Mouse (Mus musculus) neural tube, embryonic 10.5 days (tissue): ENCODE data around the gene Trim72.

Source experiments
- DNase-seq: peaks from one replicate; pipeline ENCODE4 v3.0.0-alpha.2; 2017; ENCODE audit warnings: low spot score; ENCODE audit errors: extremely low spot score

The Trim72 gene

DNA sequence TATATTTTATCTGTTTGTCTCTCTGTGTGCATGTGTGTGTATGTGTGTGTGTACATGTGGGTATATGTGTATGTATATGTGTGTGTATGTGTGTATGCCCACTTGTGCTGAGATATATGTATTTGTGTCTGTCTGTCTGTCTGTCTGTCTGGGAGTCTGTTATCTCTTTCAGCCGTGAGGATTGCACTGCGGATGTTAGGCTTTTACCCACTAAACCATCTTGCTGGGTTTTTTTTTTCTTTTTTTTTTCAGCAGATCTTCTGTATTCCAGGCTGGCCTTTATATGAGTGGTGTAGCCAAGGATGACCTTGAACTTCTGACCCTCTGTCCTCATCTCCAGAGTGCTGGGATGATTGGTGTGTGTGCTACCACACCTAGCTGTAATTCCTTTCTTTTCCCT is 45.5 kb downstream of the Trim72 start:
- DNase-seq: no peak

DNA sequence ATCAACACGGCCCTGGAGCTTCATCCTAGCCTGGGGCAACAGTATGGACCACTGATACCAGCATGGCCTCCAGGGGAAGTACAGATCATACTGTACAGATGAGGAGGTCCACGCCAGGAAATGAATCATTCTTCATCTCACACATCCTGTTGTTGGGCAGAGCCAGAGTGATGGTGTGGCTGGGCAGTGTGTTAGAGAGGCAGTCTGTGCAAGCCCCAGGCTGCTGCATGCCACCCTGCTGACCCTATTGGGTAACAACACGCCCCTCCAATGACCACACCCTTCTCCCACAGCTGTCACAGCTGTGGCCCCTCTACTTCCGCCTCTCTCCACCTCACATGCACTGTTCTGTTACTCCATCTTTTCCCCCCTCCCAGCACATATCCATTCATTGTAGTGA is 47.0 kb downstream of the Trim72 start:
- no peak for DNase-seq

DNA sequence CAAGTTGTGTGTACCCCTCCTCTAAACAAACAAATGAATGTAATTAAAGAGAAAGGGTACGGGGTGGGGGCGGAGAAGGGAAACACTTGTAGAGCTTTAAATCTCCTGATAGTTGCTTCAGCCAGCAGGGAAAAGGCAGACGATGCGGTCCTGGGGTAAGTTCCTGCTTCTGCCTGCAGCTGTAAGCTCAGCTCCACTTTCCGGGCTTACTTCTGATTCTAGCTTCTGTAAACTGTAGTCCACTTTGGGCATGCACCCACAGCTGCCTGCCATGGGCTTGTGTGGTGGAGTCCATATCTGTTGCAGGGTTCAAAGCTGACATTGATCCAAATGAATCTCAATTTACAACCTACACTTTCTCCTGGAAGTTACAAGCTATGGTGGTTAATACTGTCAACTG is 49.3 kb downstream of the Trim72 start:
- no peak for DNase-seq

DNA sequence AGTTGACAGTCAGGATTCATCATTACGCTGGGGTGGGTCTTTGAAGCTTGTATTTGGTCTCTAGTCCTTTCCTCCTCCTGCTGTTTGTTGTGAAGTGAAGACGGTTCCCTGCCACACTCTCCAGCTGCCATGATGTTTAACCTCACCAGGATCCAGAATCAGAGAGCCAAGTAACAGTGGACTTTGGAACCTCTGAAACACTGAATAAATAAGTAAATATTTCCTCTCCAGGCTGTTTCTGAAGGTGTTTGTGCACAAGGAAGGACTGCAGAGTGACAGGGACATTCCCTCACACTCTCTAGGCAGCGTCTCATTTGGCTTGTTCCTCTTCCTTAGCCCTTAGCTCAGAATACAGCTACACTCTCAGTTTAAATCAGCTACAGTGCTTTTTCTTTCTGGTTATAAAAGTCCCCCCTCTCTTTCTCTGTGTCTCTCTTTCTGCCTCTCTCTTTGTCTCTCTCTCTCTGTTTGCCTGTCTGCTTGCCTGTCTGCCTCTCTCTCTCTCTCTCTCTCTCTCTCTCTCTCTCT is 53.2 kb downstream of the Trim72 start:
- DNase-seq: no peak

DNA sequence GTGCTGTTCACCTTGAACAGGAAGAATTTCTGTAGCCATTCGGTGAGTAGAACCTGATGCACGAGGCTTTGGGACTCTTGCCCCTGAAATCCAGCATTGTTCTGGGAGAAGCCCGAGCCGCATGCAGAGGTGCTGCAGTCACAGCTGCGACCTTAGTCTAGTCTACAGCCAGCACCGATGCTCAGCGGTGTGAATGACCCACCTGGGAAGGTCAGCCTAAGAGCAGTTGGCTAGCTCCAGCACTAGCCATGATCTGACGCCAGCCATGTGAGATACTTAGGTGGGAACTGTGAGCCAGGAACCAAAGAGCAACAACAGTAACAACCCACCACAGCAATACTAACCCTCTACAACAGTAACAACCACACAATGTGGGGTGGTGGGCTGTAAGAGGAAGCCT is 54.1 kb downstream of the Trim72 start:
- no peak for DNase-seq

DNA sequence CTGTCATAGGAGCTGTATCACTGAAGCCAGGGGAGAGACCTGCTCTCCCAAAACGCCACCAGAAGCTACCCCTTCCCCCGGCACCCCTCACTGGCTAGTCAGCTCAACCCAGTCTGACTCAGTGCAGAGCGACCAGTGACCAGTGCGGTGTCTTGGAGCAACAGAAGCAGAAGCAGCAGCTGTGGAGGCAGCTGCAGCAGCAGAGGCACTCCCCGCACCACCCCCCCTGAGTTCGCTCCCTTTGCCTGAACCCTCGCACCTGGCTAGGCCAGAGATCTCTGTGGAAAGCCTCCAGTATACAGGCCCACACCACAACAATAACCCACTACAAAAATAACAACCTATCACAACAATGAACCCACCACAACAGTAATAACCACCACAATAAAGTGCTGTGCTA is 54.8 kb downstream of the Trim72 start:
- no peak for DNase-seq

DNA sequence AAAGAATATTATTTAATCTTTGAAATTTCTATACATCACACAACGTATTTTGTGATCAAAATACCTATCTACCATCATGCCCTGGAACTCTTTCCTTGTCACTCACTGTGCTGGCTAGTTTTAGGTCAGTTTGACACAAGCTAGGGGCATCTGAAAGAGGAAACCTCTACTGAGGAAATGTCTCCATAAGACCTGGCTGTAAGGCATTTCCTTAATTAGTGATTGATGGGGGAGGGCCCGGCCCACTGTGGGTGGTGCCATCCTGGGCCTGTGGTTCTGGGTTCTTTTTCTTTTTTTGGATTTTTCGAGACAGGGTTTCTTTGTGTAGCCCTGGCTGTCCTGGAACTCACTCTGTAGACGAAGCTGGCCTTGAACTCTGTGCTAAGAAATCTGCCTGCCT is 55.3 kb downstream of the Trim72 start:
- no peak for DNase-seq
